Mouse (Mus musculus): Measurements from ENCODE around the gene Snd1.

DNA sequence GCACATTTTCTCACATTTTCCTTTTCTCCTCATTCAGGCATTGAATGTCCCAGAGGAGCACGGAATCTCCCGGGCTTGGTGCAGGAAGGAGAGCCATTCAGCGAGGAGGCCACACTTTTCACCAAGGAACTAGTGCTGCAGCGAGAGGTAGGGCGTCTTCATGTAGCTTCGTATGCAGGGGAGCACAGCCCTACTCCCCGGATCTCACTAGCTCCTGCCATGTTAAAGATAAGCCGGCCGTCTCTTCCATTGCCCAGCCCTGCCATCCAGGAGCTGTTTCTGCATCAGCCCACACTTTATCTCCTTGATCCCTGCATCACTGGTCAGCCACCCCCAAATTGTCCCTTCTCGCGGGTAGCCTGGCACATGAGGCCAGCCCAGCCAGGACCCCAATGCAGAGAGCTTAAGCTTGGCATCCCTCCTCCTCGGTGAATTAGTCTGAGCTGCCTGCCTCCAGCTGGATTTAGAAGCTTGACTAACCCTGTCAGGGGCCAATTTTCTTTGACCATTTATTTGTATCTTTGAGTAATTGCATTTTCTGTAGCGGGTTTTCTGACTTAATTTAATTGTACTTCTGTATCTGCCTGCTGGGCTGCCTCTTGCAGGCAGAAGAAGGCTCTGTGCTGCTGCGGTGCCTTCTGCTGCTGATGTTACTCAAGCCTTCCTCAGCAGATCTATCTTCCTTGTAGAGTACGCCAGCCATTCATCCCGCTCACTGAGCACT lies 321.0 kb downstream of the Snd1 start:
- TF ChIP-seq CTCF (IDR thresholded peaks at IDR 0.05; ENCODE audit: extremely low read depth, insufficient read depth, low read length): no peak
- TF ChIP-seq POLR2A (IDR thresholded peaks at IDR 0.05; ENCODE audit: extremely low read depth, insufficient read depth, low read length): no peak
